Mouse (Mus musculus) MEL (cell line): ENCODE measurements around the gene Bmper.

Experiments
- GABPA ChIP-seq: IDR thresholded peaks from 2 replicates; pipeline ENCODE4 v1.6.1; 2012; ENCODE audit warnings: low read depth, mild to moderate bottlenecking, inconsistent platforms, low read length, improper control_type of control experiment, moderate library complexity
- POLR2A ChIP-seq, 2 experiments: IDR thresholded peaks; 2 replicates each; pipeline ENCODE4 v1.6.1; 2011 to 2012; ENCODE audit warnings: low read length in 2 of 2, mild to moderate bottlenecking in 2 of 2, control low read depth in 1 of 2, improper control_type of control experiment in 1 of 2, low read depth in 1 of 2, moderate library complexity in 1 of 2; ENCODE audit not compliant: control insufficient read depth in 1 of 2, insufficient read depth in 1 of 2, poor library complexity in 1 of 2
- TAL1 ChIP-seq: IDR thresholded peaks from 2 replicates; pipeline ENCODE4 v1.6.1; 2012; ENCODE audit warnings: mild to moderate bottlenecking, inconsistent platforms, low read length, moderate library complexity, mixed read lengths
- ZC3H11A ChIP-seq: IDR thresholded peaks from 2 replicates; pipeline ENCODE4 v1.6.1; 2012; ENCODE audit warnings: low read depth, mild to moderate bottlenecking, inconsistent platforms, low read length, improper control_type of control experiment

- TF ChIP-seq POLR2A (IDR thresholded peaks at IDR 0.05; ENCODE audit: control insufficient read depth in 1 of 2, insufficient read depth in 1 of 2, low read depth in 1 of 2, low read length in 2 of 2, poor library complexity in 1 of 2) = no peak
- no peak for TF ChIP-seq GABPA
- TF ChIP-seq TAL1 = no peak
- no peak for TF ChIP-seq ZC3H11A
These were observed 23.9 kb upstream of the Bmper start for GRCm38 (mm10) chr9:23198996-23199395.
